Mouse (Mus musculus): ENCODE measurements around the gene Rbm12. TPM values are rescaled to one million over a fixed set of nuclear protein-coding genes. Genes with fewer than 3 reads are reported as not detected.

The Rbm12 gene
- polyA plus RNA-seq, 1 experiment from 2014 or later: 10.7 TPM

GRCm38 (mm10) chr2:156087391-156088110, 24.2 kb downstream of the Rbm12 start:
- H3K27ac ChIP-seq (ENCODE audit: low read length): no peak overlapping the region
- no peak overlapping the region for H3K9ac ChIP-seq (replicated peaks; ENCODE audit: low read depth)
- WGBS: 80% methylated on average over 7 of the region's 7 CpGs
- H3K36me3 ChIP-seq (ENCODE audit: insufficient read depth, low read length): 0 out of 2 replicates have a peak, but pooled peaks cover 6% of the 10 kb centered on the region
- H3K4me2 ChIP-seq (replicated peaks; ENCODE audit: low read depth, low read length): no peak overlapping the region
- no peaks in the 10 kb centered on the region for H3K27me3 ChIP-seq (replicated peaks; ENCODE audit: insufficient read depth, low read length)
- DNase-seq (ENCODE audit: low spot score) (no peak), ATAC-seq (no peak)
- H3K4me3 ChIP-seq (ENCODE audit: low read depth, low read length): no peak overlapping the region
- TF ChIP-seq CTCF (IDR thresholded peaks at IDR 0.05) (no peak), EP300 (IDR thresholded peaks at IDR 0.05) (no peak)
- H3K9me3 ChIP-seq (ENCODE audit: low read length): no peaks in the 10 kb centered on the region
- no peaks in the 10 kb centered on the region for H3K4me1 ChIP-seq (ENCODE audit: insufficient read depth, low read depth, low read length)

DNA sequence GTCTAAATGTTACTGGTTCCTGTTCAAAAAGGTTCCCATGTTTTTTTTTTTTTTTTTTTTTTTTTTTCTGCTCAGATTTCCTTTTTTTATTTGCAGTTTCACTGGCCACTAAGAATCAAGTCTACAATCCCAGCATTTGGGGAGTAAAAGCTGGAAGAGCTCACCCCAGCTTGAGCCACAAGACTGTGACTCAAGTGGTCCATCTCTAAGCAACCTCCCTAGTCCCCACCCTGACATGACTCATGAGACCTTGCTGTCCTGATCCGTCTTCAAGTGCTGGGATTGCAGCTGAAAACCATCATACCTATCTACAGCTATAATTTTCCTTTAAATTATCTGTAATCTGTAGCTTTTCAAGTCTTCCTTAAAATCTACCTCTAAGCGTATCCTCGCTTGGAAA, 27.2 kb downstream of the Rbm12 start:
- 87% methylated on average over 3 of the region's 3 CpGs for WGBS
- TF ChIP-seq CTCF (IDR thresholded peaks at IDR 0.05): no peak
- no peak for TF ChIP-seq EP300 (IDR thresholded peaks at IDR 0.05)
- no peak overlapping the region for H3K4me3 ChIP-seq (ENCODE audit: low read depth, low read length)
- H3K27me3 ChIP-seq (replicated peaks; ENCODE audit: insufficient read depth, low read length): no peaks in the 10 kb centered on the region
- 0 out of 2 replicates have a peak, but pooled peaks cover 1% of the 10 kb centered on the region for H3K36me3 ChIP-seq (ENCODE audit: insufficient read depth, low read length)
- no peaks in the 10 kb centered on the region for H3K9me3 ChIP-seq (ENCODE audit: low read length)
- no peak for DNase-seq (ENCODE audit: low spot score)
- no peak overlapping the region for H3K4me2 ChIP-seq (replicated peaks; ENCODE audit: low read depth, low read length)
- H3K4me1 ChIP-seq (ENCODE audit: insufficient read depth, low read depth, low read length): no peaks in the 10 kb centered on the region
- no peak for ATAC-seq
- no peak overlapping the region for H3K9ac ChIP-seq (replicated peaks; ENCODE audit: low read depth)
- H3K27ac ChIP-seq (ENCODE audit: low read length): no peak overlapping the region

GRCm38 (mm10) chr2:156080391-156080790, 31.4 kb downstream of the Rbm12 start:
- 76% methylated on average over 7 of the region's 7 CpGs for WGBS
- no peak overlapping the region for H3K27ac ChIP-seq (ENCODE audit: low read length)

GRCm38 (mm10) chr2:156079674-156080073, 32.1 kb downstream of the Rbm12 start:
- Histone ChIP-seq H3K9me3 (ENCODE audit: low read length) (no peaks in the 10 kb centered on the region), H3K27me3 (replicated peaks; ENCODE audit: insufficient read depth, low read length) (no peaks in the 10 kb centered on the region), H3K27ac (ENCODE audit: low read length) (no peak overlapping the region)

More at GRCm38 (mm10) chr2:156080391-156080790, 31.4 kb downstream of the Rbm12 start:
- TF ChIP-seq EP300 (IDR thresholded peaks at IDR 0.05) (no peak), CTCF (IDR thresholded peaks at IDR 0.05) (no peak)
- Histone ChIP-seq H3K9ac (replicated peaks; ENCODE audit: low read depth) (no peak overlapping the region), H3K36me3 (ENCODE audit: insufficient read depth, low read length) (peaks cover 27% of the 10 kb centered on the region), H3K4me2 (replicated peaks; ENCODE audit: low read depth, low read length) (no peak overlapping the region), H3K4me1 (ENCODE audit: insufficient read depth, low read depth, low read length) (no peaks in the 10 kb centered on the region), H3K9me3 (ENCODE audit: low read length) (no peaks in the 10 kb centered on the region), H3K4me3 (ENCODE audit: low read depth, low read length) (no peak overlapping the region), H3K27me3 (replicated peaks; ENCODE audit: insufficient read depth, low read length) (no peaks in the 10 kb centered on the region)
- ATAC-seq (no peak), DNase-seq (ENCODE audit: low spot score) (no peak)

DNA sequence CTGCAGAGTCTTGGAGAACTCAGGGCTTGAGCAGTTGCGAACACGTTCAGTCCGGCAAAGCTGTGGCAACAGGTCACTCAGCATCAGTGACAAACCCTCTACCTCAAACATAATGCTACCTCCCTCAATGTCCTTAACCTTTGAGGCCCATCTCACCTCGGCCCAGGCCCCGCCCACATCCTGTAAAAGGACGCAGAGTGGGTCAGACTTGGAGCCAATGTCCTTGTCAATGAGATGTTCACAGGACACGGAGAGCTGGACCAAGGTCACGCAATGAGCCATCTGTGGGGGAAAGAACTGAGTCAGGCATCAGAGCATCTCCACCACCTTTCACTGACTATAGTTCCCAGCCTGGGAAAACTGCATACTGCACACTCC, 32.6 kb downstream of the Rbm12 start:
- H3K36me3 ChIP-seq (ENCODE audit: insufficient read depth, low read length): peaks cover 34% of the 10 kb centered on the region

More at GRCm38 (mm10) chr2:156079674-156080073, 32.1 kb downstream of the Rbm12 start:
- no peak for ATAC-seq
- DNase-seq (ENCODE audit: low spot score): peak; percentile 15
- Histone ChIP-seq H3K36me3 (ENCODE audit: insufficient read depth, low read length) (peaks cover 32% of the 10 kb centered on the region), H3K4me1 (ENCODE audit: insufficient read depth, low read depth, low read length) (no peaks in the 10 kb centered on the region), H3K4me3 (ENCODE audit: low read depth, low read length) (no peak overlapping the region), H3K9ac (replicated peaks; ENCODE audit: low read depth) (no peak overlapping the region), H3K4me2 (replicated peaks; ENCODE audit: low read depth, low read length) (no peak overlapping the region)
- no peak for TF ChIP-seq CTCF (IDR thresholded peaks at IDR 0.05)
- TF ChIP-seq EP300 (IDR thresholded peaks at IDR 0.05): no peak
- WGBS: 37% methylated on average over 4 of the region's 4 CpGs

DNA sequence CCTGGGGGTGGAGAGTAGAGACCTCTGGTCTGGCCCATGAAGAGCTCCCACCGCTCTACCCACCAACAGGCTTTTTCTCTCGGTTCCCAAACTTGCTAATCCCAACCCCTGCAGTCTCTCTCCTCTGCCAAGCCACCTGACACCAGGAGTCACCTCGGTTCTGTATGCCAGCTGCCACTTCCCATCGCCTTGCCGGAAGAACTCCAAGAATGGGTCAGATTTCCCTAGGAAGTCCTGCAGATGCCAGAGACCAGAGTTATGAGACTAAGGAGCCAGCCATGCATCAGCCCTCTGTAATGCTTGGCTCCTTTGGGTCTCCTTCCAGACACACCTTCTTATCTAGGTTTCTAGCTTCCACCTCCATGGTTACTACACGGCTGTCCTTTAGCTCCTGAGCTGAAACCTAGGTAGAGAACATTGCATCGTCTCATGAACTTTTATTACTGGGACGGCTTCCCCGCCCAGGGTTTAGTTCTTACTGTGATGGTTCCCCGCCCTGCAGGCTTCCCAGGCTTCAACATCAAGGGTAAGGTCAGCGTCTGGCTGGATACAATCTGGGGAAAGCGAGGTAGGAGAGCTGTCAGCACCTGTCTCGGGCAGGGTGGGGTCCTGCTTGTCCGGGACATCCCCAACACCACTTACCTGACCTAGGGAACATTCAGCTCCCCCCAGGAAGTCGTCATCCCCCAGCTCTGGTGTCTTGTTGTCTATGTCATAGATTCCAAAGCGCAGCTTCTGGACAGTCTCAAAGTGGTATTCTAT, 33.2 kb downstream of the Rbm12 start:
- TF ChIP-seq CTCF (IDR thresholded peaks at IDR 0.05) (no peak), EP300 (IDR thresholded peaks at IDR 0.05) (no peak)
- peaks cover 40% of the 10 kb centered on the region for H3K36me3 ChIP-seq (ENCODE audit: insufficient read depth, low read length)
- WGBS: 90% methylated on average over 16 of the region's 16 CpGs

More for the DNA sequence above, 32.6 kb downstream of the Rbm12 start:
- no peak for DNase-seq (ENCODE audit: low spot score)
- TF ChIP-seq CTCF (IDR thresholded peaks at IDR 0.05) (no peak), EP300 (IDR thresholded peaks at IDR 0.05) (no peak)
- Histone ChIP-seq H3K4me3 (ENCODE audit: low read depth, low read length) (no peak overlapping the region), H3K4me2 (replicated peaks; ENCODE audit: low read depth, low read length) (no peak overlapping the region), H3K9ac (replicated peaks; ENCODE audit: low read depth) (no peak overlapping the region), H3K4me1 (ENCODE audit: insufficient read depth, low read depth, low read length) (no peaks in the 10 kb centered on the region), H3K9me3 (ENCODE audit: low read length) (no peaks in the 10 kb centered on the region), H3K27ac (ENCODE audit: low read length) (no peak overlapping the region), H3K27me3 (replicated peaks; ENCODE audit: insufficient read depth, low read length) (no peaks in the 10 kb centered on the region)
- ATAC-seq: no peak
- WGBS: 74% methylated on average over 8 of the region's 8 CpGs

More for the DNA sequence above, 33.2 kb downstream of the Rbm12 start:
- no peak overlapping the region for H3K4me2 ChIP-seq (replicated peaks; ENCODE audit: low read depth, low read length)
- no peaks in the 10 kb centered on the region for H3K27me3 ChIP-seq (replicated peaks; ENCODE audit: insufficient read depth, low read length)
- no peak overlapping the region for H3K27ac ChIP-seq (ENCODE audit: low read length)
- H3K9me3 ChIP-seq (ENCODE audit: low read length): no peaks in the 10 kb centered on the region
- DNase-seq (ENCODE audit: low spot score): no peak
- no peak for ATAC-seq
- H3K4me1 ChIP-seq (ENCODE audit: insufficient read depth, low read depth, low read length): no peaks in the 10 kb centered on the region
- H3K9ac ChIP-seq (replicated peaks; ENCODE audit: low read depth): no peak overlapping the region
- no peak overlapping the region for H3K4me3 ChIP-seq (ENCODE audit: low read depth, low read length)
